Mouse (Mus musculus): ENCODE measurements at regions not wholly inside any gene's neighbourhood (a gene's known extent, or its start where the extent isn't known, plus 50 kb on each side); places are given as distances from the start of the nearest gene placed in this dataset.

- DNase-seq, result no peak
Measured at GRCm38 (mm10) chr3:50813760-50814400, 370.5 kb upstream of the Slc7a11 start.

DNA sequence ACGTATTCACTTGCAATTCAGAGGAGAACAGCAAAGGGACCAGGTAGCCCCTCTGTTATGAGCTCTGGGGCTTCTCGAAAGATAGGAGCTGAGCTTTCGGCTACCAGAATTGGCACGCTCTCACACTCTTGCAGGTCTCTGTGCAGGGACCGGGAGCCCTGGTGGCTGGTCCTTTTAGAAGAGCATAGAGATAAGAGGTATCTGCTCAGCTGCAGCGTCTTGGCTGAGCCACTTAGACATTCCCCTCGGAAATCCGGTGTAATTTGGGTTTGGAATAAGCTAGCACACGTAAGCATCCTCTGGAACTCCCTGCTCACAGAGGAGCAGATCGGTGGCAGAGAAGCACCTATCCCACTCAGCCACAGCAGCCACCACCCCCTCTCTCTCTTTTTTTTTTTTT is 372.3 kb upstream of the Slc7a11 start:
- no peak for DNase-seq

DNA sequence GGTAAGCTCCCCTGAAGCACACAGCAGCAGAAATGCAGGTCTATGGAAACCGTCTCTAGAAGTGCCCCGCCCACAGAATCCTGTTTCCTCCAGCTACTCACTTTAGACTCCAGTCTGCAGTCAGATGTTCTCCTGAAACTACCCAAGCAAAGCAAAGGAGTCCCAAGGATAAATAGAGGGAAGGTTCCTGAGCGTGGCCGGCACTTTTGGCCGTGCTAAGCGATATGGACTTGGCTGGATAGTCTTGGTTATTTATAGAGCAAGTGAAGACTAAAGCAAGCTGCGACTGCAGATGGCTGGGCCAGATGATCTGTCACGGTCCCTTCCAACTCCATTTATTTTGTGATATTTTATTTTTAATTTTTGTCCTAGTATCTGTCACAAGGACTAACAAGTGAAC is 373.1 kb upstream of the Slc7a11 start:
- no peak for DNase-seq

GRCm38 (mm10) chr3:50817361-50817760 is 373.9 kb upstream of the Slc7a11 start:
- DNase-seq, result no peak

DNA sequence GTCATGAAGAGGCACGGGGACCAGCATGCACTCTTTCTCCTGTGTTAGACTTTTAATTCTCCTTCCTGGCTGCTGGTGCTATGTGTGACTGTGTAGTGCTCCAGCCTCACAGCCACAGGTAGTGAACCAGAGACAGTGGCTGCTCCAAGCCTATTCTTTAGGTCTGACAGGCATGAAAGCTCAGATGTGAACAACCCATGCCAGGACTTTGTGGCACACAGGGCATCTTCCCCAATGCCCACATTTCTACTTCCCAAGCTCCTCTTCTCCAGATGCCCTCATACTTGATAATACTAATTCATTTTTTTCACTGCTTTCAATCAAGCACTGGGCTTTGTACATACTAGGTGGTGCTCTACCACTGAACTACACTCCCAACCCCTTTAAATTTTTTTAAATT is 377.4 kb upstream of the Slc7a11 start:
- DNase-seq, result no peak

GRCm38 (mm10) chr3:50825534-50826423 is 382.4 kb upstream of the Slc7a11 start:
- DNase-seq, result no peak

DNA sequence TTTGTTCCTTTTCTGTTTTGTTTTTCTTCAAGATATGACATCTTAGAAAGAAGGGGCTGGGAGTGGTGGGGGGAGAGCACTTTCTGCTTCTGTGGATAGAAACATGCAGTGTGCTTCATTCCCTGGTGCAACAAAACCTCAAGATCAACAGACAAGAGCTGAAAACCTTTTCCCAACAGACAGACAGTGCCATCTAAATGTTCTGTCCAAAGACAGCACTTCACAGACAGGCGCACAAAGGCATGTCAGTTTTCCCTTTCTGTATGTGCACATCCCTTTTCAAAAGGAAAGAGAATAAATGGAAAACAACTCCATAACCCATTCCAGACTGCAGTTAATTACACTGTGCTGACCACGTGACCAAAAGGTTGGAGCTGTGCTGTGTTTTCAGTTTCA is 383.0 kb upstream of the Slc7a11 start:
- no peak for DNase-seq

DNA sequence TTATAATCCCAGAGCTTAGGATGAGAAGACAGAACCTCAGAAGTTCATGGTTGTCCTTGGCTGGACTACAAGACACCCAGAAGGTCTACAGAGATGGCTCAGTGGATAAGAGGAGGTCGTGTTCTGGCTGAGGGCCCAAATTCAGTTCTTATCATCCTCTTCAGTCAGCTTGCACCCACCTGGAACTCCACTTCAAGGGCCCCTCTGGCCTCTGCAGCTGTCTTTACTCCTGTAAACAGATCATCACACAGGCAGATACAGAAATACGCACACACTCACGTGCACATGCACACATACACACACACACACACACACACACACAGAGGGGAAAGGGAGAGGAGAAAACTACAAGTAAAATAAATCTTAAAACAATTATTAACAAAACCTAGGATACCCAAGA is 385.8 kb upstream of the Slc7a11 start:
- peak; percentile 50 for DNase-seq

- DNase-seq, result no peak
Measured at GRCm38 (mm10) chr3:50830446-50830845, 387.0 kb upstream of the Slc7a11 start.

GRCm38 (mm10) chr3:50830926-50831325 is 387.5 kb upstream of the Slc7a11 start:
- no peak for DNase-seq

DNA sequence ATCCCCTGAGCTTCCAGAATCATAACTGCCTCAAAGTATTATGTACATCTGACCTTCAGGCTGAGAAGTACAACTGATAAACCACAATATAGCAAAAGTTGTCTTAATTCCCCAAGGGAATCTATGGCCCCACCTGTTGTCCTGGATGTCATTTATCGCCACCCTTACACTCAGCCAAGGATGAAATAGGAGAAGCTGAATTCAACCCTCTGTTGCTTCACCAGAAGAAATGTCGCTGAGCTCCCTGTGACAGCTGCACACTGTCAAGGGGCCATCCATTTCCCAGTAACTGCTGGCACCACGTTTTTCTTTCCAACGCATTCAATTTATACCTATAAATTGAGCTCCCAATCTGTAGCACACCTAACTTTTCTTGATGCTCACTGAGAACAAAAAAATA is 382.0 kb upstream of the Noct start:
- peak; percentile 27 for DNase-seq

GRCm38 (mm10) chr3:50844835-50845301 is 379.4 kb upstream of the Noct start:
- no peak for DNase-seq

DNA sequence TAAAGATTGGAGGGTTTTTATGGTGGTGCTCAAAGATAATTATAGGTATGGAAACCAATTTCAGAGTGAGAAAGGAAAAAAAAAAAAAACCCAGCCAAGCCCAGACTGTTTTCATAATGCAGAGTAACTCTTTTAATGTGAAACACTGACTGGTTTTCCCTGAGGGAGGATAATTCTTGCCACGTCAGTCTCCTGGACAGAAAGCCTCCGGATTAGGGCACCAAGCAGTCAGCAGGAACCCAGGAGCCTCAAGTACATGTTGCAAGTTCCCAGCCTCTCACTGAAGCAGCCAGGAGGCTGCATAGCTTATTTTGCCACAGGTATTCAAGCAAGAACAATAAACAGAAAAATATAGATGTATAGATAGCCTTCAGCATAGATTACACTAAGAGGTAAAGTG is 378.9 kb upstream of the Noct start:
- DNase-seq, result no peak

GRCm38 (mm10) chr3:50848528-50848927 is 375.7 kb upstream of the Noct start:
- no peak for DNase-seq

DNA sequence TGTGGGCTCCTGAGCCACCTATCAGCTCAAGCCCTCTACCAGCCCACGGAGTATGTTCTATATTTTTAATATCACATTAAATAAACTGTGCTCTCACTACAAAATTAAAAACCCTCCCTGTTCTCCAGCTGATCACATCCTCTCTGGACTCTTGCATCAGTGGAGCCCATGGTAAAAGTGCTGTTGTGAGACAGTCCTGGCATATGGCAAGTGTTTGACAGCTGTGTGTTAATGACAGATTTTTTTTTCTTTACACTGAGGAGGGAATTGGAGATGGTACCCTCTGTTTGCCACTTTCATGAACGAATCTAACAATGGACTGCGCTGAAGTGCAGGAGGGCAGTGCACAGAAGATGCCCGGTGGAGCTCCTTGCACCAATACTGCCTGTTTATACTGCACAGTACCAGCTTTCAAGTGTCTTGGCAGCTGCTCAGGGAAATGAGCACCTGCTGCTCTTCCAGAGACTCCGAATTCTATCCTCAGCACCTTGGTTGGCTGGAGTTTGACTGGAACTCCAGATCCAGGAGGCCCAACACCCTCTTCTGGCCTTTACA is 373.1 kb upstream of the Noct start:
- no peak for DNase-seq

- DNase-seq, result no peak
Measured at GRCm38 (mm10) chr3:50867105-50867504, 357.1 kb upstream of the Noct start.

DNA sequence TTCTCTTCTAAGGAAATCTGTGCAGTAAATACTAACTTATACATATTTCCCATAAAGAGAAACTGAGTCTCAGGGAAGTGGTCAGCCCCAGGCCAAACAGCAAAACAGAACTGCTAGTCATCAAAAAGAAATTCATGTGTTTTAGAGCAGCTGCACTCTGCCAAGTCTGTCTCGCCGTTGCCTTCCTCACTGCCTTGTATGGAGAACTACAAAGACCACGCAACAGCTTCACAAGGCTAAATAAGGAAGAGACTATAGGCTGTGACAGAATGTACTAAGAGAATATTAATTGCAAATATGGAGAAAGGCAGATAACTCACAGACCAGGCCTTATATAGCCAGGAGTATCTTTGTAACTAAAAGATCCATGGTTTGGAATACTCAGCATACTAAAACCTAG is 355.0 kb upstream of the Noct start:
- DNase-seq, result no peak

- DNase-seq, result no peak
Measured at GRCm38 (mm10) chr3:50879050-50879449, 345.2 kb upstream of the Noct start.

GRCm38 (mm10) chr3:50879595-50879994 is 344.7 kb upstream of the Noct start:
- no peak for DNase-seq

DNA sequence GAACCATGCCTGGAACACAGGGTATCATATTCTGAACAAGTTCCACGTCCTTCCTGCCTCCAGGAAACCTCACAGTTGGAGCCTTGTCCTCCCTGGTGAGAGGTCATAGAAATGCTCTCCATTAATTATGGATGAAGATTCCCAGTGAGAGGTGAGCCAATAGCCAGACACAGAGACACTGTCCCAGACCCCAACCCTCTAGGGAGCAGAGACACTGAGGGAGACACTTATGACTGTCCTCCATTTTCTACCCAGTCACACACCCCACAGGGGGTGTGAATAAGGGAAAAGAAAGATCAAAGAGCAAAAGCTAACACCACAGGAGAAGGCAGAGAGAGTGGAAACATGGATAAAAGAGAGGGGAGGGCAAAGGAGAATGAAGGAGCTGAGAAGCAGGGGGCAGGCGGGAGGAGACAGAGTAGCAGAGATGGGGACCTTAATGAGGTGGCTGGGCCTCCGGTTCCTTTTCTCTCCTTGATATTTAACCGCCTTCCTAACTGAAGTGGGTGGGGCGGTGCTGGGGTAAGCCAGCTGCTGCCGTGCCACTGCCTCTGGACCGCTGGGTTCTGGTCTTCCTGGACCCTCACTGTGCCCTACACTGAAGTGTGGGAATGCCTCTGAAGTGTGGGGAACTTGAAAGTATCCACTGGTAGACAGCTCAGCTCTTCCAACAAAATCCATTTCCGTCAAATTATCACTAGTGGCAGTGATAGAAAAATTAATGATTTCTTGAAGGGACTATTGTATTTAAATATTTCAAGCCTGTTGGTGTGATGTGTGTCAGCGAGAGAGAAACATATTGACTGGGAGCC is 342.6 kb upstream of the Noct start:
- DNase-seq, result no peak

GRCm38 (mm10) chr3:50882249-50882733 is 342.0 kb upstream of the Noct start:
- no peak for DNase-seq

GRCm38 (mm10) chr3:50886336-50886735 is 337.9 kb upstream of the Noct start:
- DNase-seq, result peak; percentile 75

DNA sequence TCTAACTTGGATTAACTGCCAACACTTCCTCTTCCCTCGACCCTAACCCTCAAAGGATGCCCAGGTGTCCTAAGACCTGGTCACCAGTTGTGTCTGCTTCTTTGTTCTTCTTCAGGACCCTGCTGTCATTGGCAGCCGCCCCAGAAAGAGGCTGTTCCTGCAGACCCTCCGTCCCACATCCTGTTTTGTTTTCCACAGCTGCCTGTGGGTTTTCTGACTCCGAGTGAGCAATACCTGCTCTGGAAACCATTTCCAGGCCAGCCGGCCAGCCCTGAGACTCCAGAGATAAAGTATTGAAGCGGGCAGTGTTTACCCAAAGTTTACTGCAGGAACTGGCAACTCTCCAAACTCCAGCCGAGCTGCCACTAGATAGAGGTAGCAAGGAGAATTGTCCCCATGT is 337.2 kb upstream of the Noct start:
- DNase-seq, result peak; percentile 82
